Mouse (Mus musculus) intestine, postnatal 0 days (tissue): ENCODE measurements around the gene Cbs. TPM values are rescaled to one million over a fixed set of nuclear protein-coding genes. Genes with fewer than 3 reads are reported as not detected.
A peak's percentile ranks its signal among the peaks of the same experiment; 100 is the strongest.

Experiments
- ATAC-seq: fragments of 200-750 bp; cut with Nextera tagmentation; 2 replicates; pipeline ENCODE4 v1.8.0; 2017; ENCODE audit warnings: mild to moderate bottlenecking, moderate TSS enrichment, moderate library complexity
- H3K27ac ChIP-seq: fragments of 300-500 bp; sonication (generic); 2 replicates; pipeline ENCODE4 v1.5.1; 2014; ENCODE audit warnings: mild to moderate bottlenecking, low read depth, low read length, moderate library complexity
- H3K27me3 ChIP-seq: fragments of 300-500 bp; sonication (generic); replicated peaks from 2 replicates; pipeline ENCODE4 v1.6.1; 2014; ENCODE audit warnings: low read length, mixed read lengths; ENCODE audit not compliant: control insufficient read depth, insufficient read depth
- H3K36me3 ChIP-seq: fragments of 300-500 bp; sonication (generic); 2 replicates; pipeline ENCODE4 v1.6.1; 2014; ENCODE audit warnings: mild to moderate bottlenecking, moderate library complexity; ENCODE audit not compliant: control insufficient read depth, insufficient read depth
- H3K4me1 ChIP-seq: fragments of 300-500 bp; sonication (generic); replicated peaks from 2 replicates; pipeline ENCODE4 v1.6.1; 2014; ENCODE audit warnings: antibody characterized with exemption, low read length, mixed read lengths; ENCODE audit not compliant: control insufficient read depth, insufficient read depth
- H3K4me2 ChIP-seq: fragments of 300-500 bp; sonication (generic); replicated peaks from 2 replicates; pipeline ENCODE4 v1.6.1; 2014; ENCODE audit warnings: low read depth, mild to moderate bottlenecking, moderate library complexity
- H3K4me3 ChIP-seq: fragments of 300-500 bp; sonication (generic); 2 replicates; pipeline ENCODE4 v1.5.1; 2014; ENCODE audit warnings: low read depth, low read length
- H3K9ac ChIP-seq: fragments of 300-500 bp; sonication (generic); 2 replicates; pipeline ENCODE4 v1.6.1; 2014; ENCODE audit warnings: mild to moderate bottlenecking, low read depth, low read length
- H3K9me3 ChIP-seq: fragments of 300-500 bp; sonication (generic); 2 replicates; pipeline ENCODE4 v1.6.1; 2016; ENCODE audit warnings: mixed run types; ENCODE audit not compliant: control insufficient read depth
- CTCF ChIP-seq: sonication (generic); IDR thresholded peaks from 2 replicates; pipeline ENCODE4 v1.5.1; 2016; ENCODE audit warnings: low read depth, mild to moderate bottlenecking, control low read depth, antibody characterized with exemption, moderate library complexity
- WGBS: fragments of 180-500 bp; shearing (Covaris S2); extraction: QIAGEN DNeasy Blood & Tissue Kit; methylation state at CpG from one replicate; pipeline ENCODE4 v1.1.7; 2014; 5-methylcytosine and 5-hydroxymethylcytosine counted together
- microRNA-seq: library from miRNA; unstranded; fragments of <30 nt; microRNA quantifications from one replicate; pipeline ENCODE4, GENCODE M21; 2016
- polyA plus RNA-seq: library from polyadenylated mRNA; unstranded; fragments of >200 nt; fragmentation: Nextera tagmentation; extraction: Ambion mirVana; gene quantifications from 2 replicates; pipeline ENCODE4 v1.2.1, GENCODE M21; 2015

The Cbs gene
- polyA plus RNA-seq, 1 experiment from 2014 or later: 0.09 TPM

DNA sequence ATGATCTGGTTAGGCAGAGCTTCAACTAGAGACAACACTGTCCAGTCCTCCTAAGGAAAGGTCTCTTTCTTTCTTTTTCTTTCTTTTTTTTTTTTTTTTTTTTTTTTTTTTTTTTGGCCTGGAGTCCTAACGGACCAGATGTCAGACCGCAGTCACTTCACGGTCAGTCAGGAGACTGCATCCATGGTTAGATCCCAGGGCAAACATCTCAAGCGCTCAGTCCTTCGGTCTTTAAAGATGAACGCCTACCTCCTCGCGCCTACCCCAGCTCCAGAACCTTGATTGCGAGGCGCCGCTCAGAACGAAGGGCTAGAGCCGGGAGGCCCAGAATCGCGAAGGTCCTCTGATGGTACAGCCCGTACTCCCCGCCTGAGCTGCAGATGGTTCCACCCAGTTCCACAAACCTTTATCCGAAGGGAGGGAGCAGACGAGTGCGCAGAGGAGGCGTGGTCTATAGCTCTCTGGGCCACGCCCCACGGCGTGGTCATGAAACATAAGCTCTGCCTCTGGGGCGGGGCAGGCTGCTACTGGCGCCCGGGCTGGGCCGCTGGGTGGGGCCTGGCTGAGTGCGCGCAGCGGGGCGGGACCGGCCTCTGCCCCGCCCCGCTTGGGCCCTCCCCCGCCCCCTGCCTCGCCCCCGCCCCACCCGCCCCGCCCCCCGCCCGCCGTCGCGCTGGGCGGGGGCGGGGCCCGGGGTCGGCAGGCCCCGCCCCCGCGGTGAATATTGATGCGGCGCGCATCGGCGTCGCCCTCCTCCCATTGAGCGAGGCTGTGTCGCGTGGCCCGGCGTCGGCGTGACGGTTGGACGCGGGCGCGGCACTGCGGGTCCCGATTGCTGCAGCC is 72.8 kb downstream of the Cbs start, which contains the start of gene Pknox1:
Gene Pknox1, plus strand, starts transcription at position 720 of the 843 bp plus-strand sequence.
- no peaks in the 10 kb centered on the region for H3K36me3 ChIP-seq
- no peak for TF ChIP-seq CTCF
- peak within 1 kb of the TSS; percentile 88 for H3K9ac ChIP-seq
- WGBS: under 1% methylated on average over 48 of the region's 72 CpGs
- peak within 1 kb of the TSS; percentile 84 for H3K4me2 ChIP-seq
- no peaks in the 10 kb centered on the region for H3K9me3 ChIP-seq
- 0 out of 2 replicates have a peak, but pooled peaks cover 17% of the 10 kb centered on the region for H3K4me1 ChIP-seq
- ATAC-seq: peak; percentile 93
- H3K4me3 ChIP-seq: peak within 1 kb of the TSS; percentile 87
- H3K27ac ChIP-seq: peak within 1 kb of the TSS; percentile 98
- H3K27me3 ChIP-seq: no peaks in the 10 kb centered on the region

DNA sequence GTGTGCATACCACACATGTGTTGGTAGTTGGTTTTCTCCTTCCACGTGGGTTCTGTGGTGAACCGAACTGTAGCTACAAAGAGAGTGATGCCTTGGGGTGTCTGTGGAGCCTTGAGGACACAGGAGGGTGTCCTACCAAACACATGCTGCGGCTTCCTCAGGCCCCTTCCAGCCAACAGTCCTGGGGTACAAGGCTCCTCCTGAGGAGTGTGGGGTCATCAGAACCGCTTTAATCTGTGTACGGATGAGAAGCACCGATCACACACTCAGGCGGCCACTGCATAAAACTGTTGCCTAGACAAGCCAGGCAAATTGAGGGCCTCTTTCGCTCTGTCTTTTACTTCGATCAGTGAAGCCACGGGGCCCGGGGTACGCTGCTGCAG is 73.4 kb downstream of the Cbs start:
- H3K4me3 ChIP-seq: peak overlapping the region; percentile 36
- no peak for ATAC-seq
- peak overlapping the region; percentile 75 for H3K27ac ChIP-seq
- no peaks in the 10 kb centered on the region for H3K9me3 ChIP-seq
- 0 out of 2 replicates have a peak, but pooled peaks cover 13% of the 10 kb centered on the region for H3K4me1 ChIP-seq
- peak overlapping the region; percentile 60 for H3K4me2 ChIP-seq
- H3K36me3 ChIP-seq: no peaks in the 10 kb centered on the region
- peak overlapping the region; percentile 50 for H3K9ac ChIP-seq
- no peak for TF ChIP-seq CTCF
- 19% methylated on average over 12 of the region's 12 CpGs for WGBS
- H3K27me3 ChIP-seq: no peaks in the 10 kb centered on the region

DNA sequence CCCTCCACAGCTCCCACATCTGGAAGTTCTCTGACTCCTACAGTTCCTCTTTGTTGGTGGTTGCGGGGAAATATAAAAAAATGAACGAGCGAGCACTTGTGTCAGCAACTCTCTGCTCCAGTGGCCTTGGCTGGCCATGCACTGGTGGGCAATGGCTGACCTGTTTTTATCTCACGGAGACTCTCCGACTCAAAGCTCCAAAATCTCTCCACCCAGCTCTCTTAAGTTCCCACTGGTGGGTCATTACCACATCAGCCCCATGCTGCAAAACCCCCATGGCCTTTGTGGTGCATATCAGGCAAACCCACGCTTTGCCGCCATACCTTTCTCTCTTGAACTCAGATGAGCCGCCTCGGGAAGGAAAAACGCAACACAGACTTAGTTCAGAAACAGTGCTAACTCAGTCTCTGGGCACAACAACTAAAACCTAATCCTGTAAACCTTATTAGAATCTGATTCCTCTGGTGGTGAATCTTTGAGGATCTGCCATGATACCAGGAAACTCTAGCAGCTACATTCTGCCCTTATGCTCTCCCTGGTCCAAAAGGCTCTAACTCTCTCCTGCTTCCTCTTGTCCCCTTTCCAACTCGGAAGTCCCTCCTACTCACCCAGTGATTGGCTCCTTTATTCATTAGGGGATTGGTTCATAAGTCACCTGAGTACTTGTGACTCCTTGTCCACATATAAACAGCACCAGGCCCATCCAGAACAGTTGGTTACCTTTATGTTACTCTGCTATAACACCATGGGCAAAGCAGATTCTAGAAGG is 77.8 kb downstream of the Cbs start:
- H3K27me3 ChIP-seq: no peaks in the 10 kb centered on the region
- no peak for TF ChIP-seq CTCF
- H3K9me3 ChIP-seq: no peaks in the 10 kb centered on the region
- ATAC-seq: no peak
- H3K36me3 ChIP-seq: no peaks in the 10 kb centered on the region
- H3K4me2 ChIP-seq: no peak overlapping the region
- H3K27ac ChIP-seq: no peak overlapping the region
- 91% methylated on average over 11 of the region's 11 CpGs for WGBS
- H3K9ac ChIP-seq: no peak overlapping the region
- H3K4me3 ChIP-seq: no peak overlapping the region
- 0 out of 2 replicates have a peak, but pooled peaks cover 9% of the 10 kb centered on the region for H3K4me1 ChIP-seq

Small RNA genes within 50 kb of the gene (microRNA-seq; reads per million reads assigned to microRNA genes)
- not detected for gene Gm24970

Other genes with a start within 250 kb of the Cbs start
- 11.7 and 12.5 TPM in 2 replicates for gene Wdr4, start 117.3 kb downstream of the Cbs start, polyA plus RNA-seq
- 534 and 558 TPM in 2 replicates for gene Ndufv3, start 117.1 kb downstream of the Cbs start, polyA plus RNA-seq
- gene Pknox1, start 72.5 kb downstream of the Cbs start, polyA plus RNA-seq: 10.3 and 11.2 TPM in 2 replicates
- 151 TPM in 2 replicates for gene U2af1, start 21.7 kb upstream of the Cbs start, polyA plus RNA-seq
- gene Cryaa, start 40.6 kb upstream of the Cbs start, polyA plus RNA-seq: 0.09 TPM in 1 of 2 replicates, not detected in the other
- 2.9 and 3.8 TPM in 2 replicates for gene Sik1, start 218.6 kb upstream of the Cbs start, polyA plus RNA-seq